Mouse (Mus musculus) gonadal fat pad, adult 2 months (tissue): ENCODE measurements around the gene Capn15. TPM values are rescaled to one million over a fixed set of nuclear protein-coding genes. Genes with fewer than 3 reads are reported as not detected.
A peak's percentile ranks its signal among the peaks of the same experiment; 100 is the strongest.

Source experiments
- DNase-seq: peaks from one replicate; pipeline ENCODE4 v3.0.0-alpha.2; 2012; ENCODE audit warnings: low read depth
- polyA plus RNA-seq: library from polyadenylated mRNA; depleted of rRNA; stranded (reverse); fragments of >200 nt; gene quantifications from 2 replicates; pipeline ENCODE4 v1.2.3, GENCODE M21; 2012

The Capn15 gene
- polyA plus RNA-seq, 1 experiment, result 27.6 TPM

DNA sequence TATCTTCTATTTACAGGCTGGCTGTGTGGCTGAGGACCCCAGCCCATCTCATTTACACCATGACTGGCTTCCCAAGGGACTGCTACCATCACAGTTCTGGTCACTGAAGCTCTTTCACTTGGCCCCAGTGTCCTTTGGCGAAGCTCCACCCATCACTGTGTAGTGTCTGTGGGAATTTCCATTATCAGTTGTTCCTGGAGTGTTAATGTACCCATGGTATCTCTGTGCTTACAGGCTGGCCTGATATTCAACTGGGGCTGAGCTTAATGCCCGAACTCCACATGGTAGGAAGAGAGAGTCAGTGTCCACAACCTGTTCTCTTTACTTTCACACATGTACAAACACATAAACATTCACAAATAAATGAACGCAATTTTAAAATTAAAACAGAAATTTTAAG is 7.9 kb upstream of the Capn15 start:
- no peak for DNase-seq

- no peak for DNase-seq
Measured at GRCm38 (mm10) chr17:25992274-25992673, 6.7 kb upstream of the Capn15 start.

GRCm38 (mm10) chr17:25990331-25990730 is 4.7 kb upstream of the Capn15 start:
- no peak for DNase-seq

GRCm38 (mm10) chr17:25984556-25985305 is 865 bp downstream of the Capn15 start:
- no peak for DNase-seq

GRCm38 (mm10) chr17:25984066-25984465 is 1.5 kb downstream of the Capn15 start:
- DNase-seq, result no peak

DNA sequence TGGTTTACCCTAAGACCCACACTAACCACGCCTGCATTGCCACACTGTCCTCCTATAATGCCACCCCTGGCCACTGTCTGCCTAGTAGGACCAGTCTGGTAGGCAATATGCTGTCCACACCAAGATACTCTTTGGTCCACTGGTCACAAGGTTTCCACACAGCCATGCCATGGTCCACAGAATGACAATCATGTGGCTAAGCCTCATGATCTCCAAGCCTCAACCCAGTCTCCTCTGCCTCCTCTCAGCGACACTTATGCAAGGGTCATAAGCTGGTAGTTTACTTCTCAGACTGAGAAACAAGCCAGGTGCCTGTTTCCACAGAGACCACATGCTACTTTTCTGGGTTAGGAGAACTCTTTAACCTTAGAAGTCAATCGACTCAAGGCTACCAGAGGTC is 2.7 kb downstream of the Capn15 start:
- no peak for DNase-seq

DNA sequence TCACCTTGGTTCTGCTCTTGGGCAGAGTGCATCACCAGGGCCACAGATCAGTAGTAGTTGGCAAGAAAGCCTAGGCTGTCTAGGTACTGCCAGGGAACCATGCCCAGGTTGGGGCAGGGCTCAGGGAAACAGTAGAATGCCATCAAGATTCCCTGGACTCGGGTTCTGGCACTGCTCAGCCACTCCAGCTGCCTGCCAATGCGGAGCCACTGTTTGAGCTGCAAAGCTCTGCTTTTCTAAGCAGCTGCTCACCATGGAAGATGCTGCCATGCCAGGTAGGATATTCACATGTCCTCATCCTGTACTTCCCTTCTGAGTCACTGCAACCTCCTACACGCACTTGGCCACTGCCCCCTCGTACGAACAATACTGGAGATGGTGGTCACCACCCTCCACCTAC is 4.7 kb downstream of the Capn15 start:
- DNase-seq, result peak; percentile 65

GRCm38 (mm10) chr17:25979829-25980738 is 5.5 kb downstream of the Capn15 start:
- DNase-seq, result no peak

- no peak for DNase-seq
Measured at GRCm38 (mm10) chr17:25970954-25971707, 14.5 kb downstream of the Capn15 start.

DNA sequence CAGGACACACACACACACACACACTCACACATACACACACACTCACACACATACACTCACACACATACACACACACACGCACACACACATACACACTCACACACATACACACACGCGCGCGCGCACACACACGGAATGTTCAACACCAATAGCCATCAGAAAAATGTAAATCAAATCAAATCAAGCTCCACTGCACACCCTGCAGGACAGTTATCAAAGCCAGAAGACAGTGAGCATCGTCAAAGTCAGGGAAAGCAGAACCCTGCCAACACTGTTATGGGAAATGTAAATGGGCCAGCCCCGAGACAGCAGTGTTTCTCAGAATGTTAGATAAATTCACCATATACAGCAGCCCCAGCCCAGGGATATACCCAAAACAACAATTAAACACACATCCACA is 15.1 kb downstream of the Capn15 start:
- DNase-seq, result no peak

DNA sequence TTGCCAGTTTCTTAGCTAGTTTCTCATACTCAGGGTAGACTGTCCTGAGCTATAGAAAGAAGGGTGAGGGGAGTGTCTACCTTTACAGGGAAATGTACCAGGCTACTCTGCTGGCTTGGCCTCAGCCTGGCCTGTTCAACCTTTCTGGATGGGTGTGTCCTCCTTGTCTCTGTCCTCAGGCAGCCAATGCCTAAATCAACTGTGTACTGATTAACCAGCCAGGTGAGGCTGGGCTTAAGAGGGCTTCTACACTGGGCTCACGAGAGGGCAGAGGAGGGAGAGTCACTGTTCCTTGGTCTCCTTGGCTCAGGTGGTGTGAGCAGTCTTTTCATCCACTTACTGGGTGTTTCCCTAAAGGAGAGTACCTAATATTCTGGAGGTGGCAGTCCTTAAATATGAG is 17.4 kb downstream of the Capn15 start:
- no peak for DNase-seq

DNA sequence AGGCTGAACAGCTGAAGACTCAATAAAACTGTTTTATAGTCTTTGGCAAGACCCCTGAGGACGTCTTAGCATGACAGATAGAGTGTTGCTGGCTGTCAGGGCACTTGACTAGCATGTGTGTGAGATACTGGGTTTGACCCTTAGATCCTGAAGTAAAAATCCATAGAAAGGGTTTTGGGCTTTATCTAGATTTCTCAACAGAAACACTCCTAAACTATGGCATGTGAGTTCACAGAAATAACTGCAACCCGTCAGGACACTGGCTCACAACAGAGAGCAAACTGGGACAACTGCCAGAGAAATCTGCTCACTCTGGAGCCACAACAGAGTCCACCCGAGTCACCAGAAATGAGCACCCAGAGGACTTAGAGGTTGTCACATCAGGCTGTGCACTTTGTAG is 17.9 kb downstream of the Capn15 start:
- DNase-seq, result no peak

DNA sequence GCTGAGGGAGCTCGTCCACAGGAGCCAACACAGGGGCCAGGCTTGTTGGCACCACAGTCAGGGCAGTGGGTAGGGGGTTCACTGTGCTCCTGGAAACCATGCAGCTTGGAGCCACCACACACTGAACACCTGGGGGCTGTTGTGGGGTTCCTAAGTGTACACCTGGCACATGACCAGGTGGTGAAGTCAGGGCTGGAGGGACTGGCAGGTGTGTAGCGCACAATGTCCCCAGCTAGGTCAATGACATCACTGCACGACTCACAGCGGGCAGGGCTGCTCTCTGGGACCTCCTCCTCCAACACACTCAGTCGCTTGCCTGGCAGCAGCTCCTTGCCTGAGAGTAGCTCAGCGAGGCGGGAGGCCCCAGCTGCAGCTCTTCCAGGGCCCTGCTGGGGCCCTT is 21.3 kb downstream of the Capn15 start:
- DNase-seq, result no peak

GRCm38 (mm10) chr17:25962413-25962905 is 23.1 kb downstream of the Capn15 start:
- DNase-seq, result no peak

DNA sequence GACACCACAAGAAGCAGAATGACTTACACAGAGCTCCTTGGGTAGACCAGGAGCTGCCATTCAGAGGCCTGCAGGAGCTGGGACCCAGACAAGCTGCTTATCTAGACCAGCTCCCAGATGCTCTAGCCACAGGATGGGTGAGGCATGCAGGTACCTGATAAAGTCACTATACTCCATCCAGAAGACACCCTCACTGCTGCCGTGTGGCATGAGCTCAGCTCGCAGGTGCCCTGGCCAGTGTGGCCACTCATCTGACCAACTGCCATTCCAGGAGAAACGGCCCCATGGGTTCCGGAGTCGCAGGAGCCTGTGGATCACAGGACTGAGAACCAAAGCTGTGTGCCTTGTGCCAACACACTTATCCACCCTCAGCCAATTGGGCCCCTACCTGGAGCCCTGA is 24.0 kb downstream of the Capn15 start:
- no peak for DNase-seq

GRCm38 (mm10) chr17:25959630-25960467 is 25.7 kb downstream of the Capn15 start:
- no peak for DNase-seq

- DNase-seq, result no peak
Measured at GRCm38 (mm10) chr17:25958771-25959494, 26.7 kb downstream of the Capn15 start.

- no peak for DNase-seq
Measured at GRCm38 (mm10) chr17:25957586-25958051, 28.0 kb downstream of the Capn15 start.

DNA sequence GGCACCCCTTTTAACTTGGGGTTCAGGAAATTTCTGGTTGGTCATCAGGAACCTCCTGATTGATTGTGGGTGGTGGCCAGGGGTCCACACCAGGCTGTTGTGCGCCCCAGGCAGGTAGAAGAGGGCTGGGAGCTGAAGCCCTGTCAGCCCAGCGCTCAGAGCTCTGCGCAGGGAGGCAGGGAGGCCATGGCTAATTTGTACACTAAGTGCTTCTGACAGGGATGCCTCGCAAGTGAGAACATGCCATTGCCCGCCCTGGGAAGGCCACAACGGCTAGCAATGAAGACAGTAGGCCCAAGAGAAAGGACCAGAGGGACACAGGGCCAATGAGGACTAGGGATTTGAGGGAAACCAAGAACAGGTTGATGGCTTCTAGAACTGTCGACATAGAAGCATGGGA is 29.0 kb downstream of the Capn15 start:
- DNase-seq, result no peak

- DNase-seq, result no peak
Measured at GRCm38 (mm10) chr17:25956201-25956600, 29.4 kb downstream of the Capn15 start.
